Mouse (Mus musculus) lung, embryonic 14.5 days (tissue): Measurements from ENCODE around the gene Slc24a2. TPM values are rescaled to one million over a fixed set of nuclear protein-coding genes. Genes with fewer than 3 reads are reported as not detected.

Source experiments
- ATAC-seq: fragments of 200-750 bp; cut with Nextera tagmentation; 2 replicates; pipeline ENCODE4 v1.8.0; 2017; ENCODE audit warnings: mild to moderate bottlenecking, moderate TSS enrichment, moderate library complexity; ENCODE audit not compliant: insufficient read depth
- DNase-seq: peaks from one replicate; pipeline ENCODE4 v3.0.0-alpha.2; 2015
- H3K27ac ChIP-seq: fragments of 300-500 bp; sonication (generic); 2 replicates; pipeline ENCODE4 v1.5.1; 2014; ENCODE audit warnings: low read depth, mild to moderate bottlenecking, moderate library complexity
- H3K27me3 ChIP-seq: fragments of 300-500 bp; sonication (generic); 2 replicates; pipeline ENCODE4 v1.6.1; 2014; ENCODE audit warnings: low read length, control low read depth; ENCODE audit not compliant: insufficient read depth
- H3K36me3 ChIP-seq: fragments of 300-500 bp; sonication (generic); 2 replicates; pipeline ENCODE4 v1.6.1; 2014; ENCODE audit warnings: control low read depth; ENCODE audit not compliant: insufficient read depth
- H3K4me1 ChIP-seq: fragments of 300-500 bp; sonication (generic); 2 replicates; pipeline ENCODE4 v1.6.1; 2014; ENCODE audit warnings: antibody characterized with exemption, control low read depth; ENCODE audit not compliant: insufficient read depth
- H3K4me2 ChIP-seq: fragments of 300-500 bp; sonication (generic); 2 replicates; pipeline ENCODE4 v1.6.1; 2014; ENCODE audit warnings: mild to moderate bottlenecking
- H3K4me3 ChIP-seq: fragments of 300-500 bp; sonication (generic); 2 replicates; pipeline ENCODE4 v1.5.1; 2014; ENCODE audit warnings: low read depth, low read length
- H3K9ac ChIP-seq: fragments of 300-500 bp; sonication (generic); 2 replicates; pipeline ENCODE4 v1.6.1; 2014
- H3K9me3 ChIP-seq: fragments of 300-500 bp; sonication (generic); 2 replicates; pipeline ENCODE4 v1.6.1; 2016; ENCODE audit warnings: low read depth, low read length, control low read depth
- CTCF ChIP-seq: IDR thresholded peaks from 2 replicates; pipeline ENCODE4 v1.5.1; 2016; ENCODE audit warnings: antibody characterized with exemption, low read depth
- WGBS: fragments of 180-500 bp; shearing (Covaris S2); extraction: QIAGEN DNeasy Blood & Tissue Kit; methylation state at CpG from one replicate; pipeline ENCODE4 v1.1.7; 2014; 5-methylcytosine and 5-hydroxymethylcytosine counted together
- polyA plus RNA-seq: library from polyadenylated mRNA; unstranded; fragments of >200 nt; fragmentation: Nextera tagmentation; extraction: Ambion mirVana; gene quantifications from 2 replicates; pipeline ENCODE4 v1.2.1, GENCODE M21; 2014

Gene Slc24a2
- polyA plus RNA-seq, 1 experiment from 2014 or later, result 0.04 TPM

GRCm38 (mm10) chr4:87065227-87065626, 165.1 kb downstream of the Slc24a2 start:
- Histone ChIP-seq H3K27ac (no peak overlapping the region), H3K9ac (no peak overlapping the region), H3K4me2 (no peak overlapping the region), H3K4me3 (no peak overlapping the region), H3K4me1 (no peaks in the 10 kb centered on the region), H3K36me3 (no peaks in the 10 kb centered on the region), H3K9me3 (no peaks in the 10 kb centered on the region), H3K27me3 (no peaks in the 10 kb centered on the region)
- TF ChIP-seq CTCF, result no peak
- ATAC-seq (no peak), DNase-seq (no peak)
- 71% methylated on average over 5 of the region's 5 CpGs for WGBS

- TF ChIP-seq CTCF, result no peak
- Histone ChIP-seq H3K27me3 (no peaks in the 10 kb centered on the region), H3K4me3 (no peak overlapping the region), H3K27ac (no peak overlapping the region), H3K9me3 (no peaks in the 10 kb centered on the region), H3K9ac (no peak overlapping the region), H3K4me2 (no peak overlapping the region), H3K4me1 (no peaks in the 10 kb centered on the region), H3K36me3 (no peaks in the 10 kb centered on the region)
- ATAC-seq (no peak), DNase-seq (no peak)
- WGBS, result 90% methylated on average over 2 of the region's 2 CpGs
Observed at GRCm38 (mm10) chr4:87064561-87064960, 165.7 kb downstream of the Slc24a2 start.

- Histone ChIP-seq H3K9ac (no peak overlapping the region), H3K4me1 (no peaks in the 10 kb centered on the region), H3K27me3 (no peaks in the 10 kb centered on the region), H3K4me3 (no peak overlapping the region), H3K27ac (no peak overlapping the region), H3K4me2 (no peak overlapping the region), H3K36me3 (no peaks in the 10 kb centered on the region), H3K9me3 (no peaks in the 10 kb centered on the region)
- DNase-seq, result no peak
- ATAC-seq, result no peak
- no peak for TF ChIP-seq CTCF
- 61% methylated on average over 6 of the region's 6 CpGs for WGBS
Observed at GRCm38 (mm10) chr4:87062771-87063253, 167.5 kb downstream of the Slc24a2 start.

- 80% methylated on average over 2 of the region's 2 CpGs for WGBS
- no peak overlapping the region for H3K4me3 ChIP-seq
- no peaks in the 10 kb centered on the region for H3K36me3 ChIP-seq
- H3K27ac ChIP-seq, result no peak overlapping the region
- TF ChIP-seq CTCF, result no peak
- H3K4me1 ChIP-seq, result no peaks in the 10 kb centered on the region
- no peak overlapping the region for H3K4me2 ChIP-seq
- H3K27me3 ChIP-seq, result no peaks in the 10 kb centered on the region
- no peak for DNase-seq
- ATAC-seq, result no peak
- no peaks in the 10 kb centered on the region for H3K9me3 ChIP-seq
- H3K9ac ChIP-seq, result no peak overlapping the region
Observed at GRCm38 (mm10) chr4:87061696-87062095, 168.6 kb downstream of the Slc24a2 start.

- Histone ChIP-seq H3K9me3 (no peaks in the 10 kb centered on the region), H3K4me3 (no peak overlapping the region), H3K4me1 (no peaks in the 10 kb centered on the region), H3K9ac (no peak overlapping the region), H3K36me3 (no peaks in the 10 kb centered on the region), H3K27ac (no peak overlapping the region), H3K27me3 (no peaks in the 10 kb centered on the region), H3K4me2 (no peak overlapping the region)
- TF ChIP-seq CTCF, result no peak
- ATAC-seq (no peak), DNase-seq (no peak)
- WGBS, result 70% methylated on average over 3 of the region's 3 CpGs
Observed at GRCm38 (mm10) chr4:87057572-87057971, 172.7 kb downstream of the Slc24a2 start.

GRCm38 (mm10) chr4:87055768-87056167, 174.5 kb downstream of the Slc24a2 start:
- Histone ChIP-seq H3K4me1 (no peaks in the 10 kb centered on the region), H3K9ac (no peak overlapping the region), H3K4me3 (no peak overlapping the region), H3K36me3 (no peaks in the 10 kb centered on the region), H3K4me2 (no peak overlapping the region), H3K27ac (no peak overlapping the region), H3K27me3 (no peaks in the 10 kb centered on the region), H3K9me3 (no peaks in the 10 kb centered on the region)
- TF ChIP-seq CTCF, result no peak
- no peak for DNase-seq
- WGBS, result 68% methylated on average over 7 of the region's 7 CpGs
- ATAC-seq, result no peak

GRCm38 (mm10) chr4:87052881-87053280, 177.4 kb downstream of the Slc24a2 start:
- Histone ChIP-seq H3K9me3 (no peaks in the 10 kb centered on the region), H3K27me3 (no peaks in the 10 kb centered on the region), H3K9ac (no peak overlapping the region), H3K36me3 (no peaks in the 10 kb centered on the region), H3K27ac (no peak overlapping the region), H3K4me3 (no peak overlapping the region), H3K4me1 (no peaks in the 10 kb centered on the region), H3K4me2 (no peak overlapping the region)
- TF ChIP-seq CTCF, result no peak
- WGBS, result 91% methylated on average over 5 of the region's 5 CpGs
- ATAC-seq, result no peak
- DNase-seq, result no peak

- WGBS, result 65% methylated on average over 3 of the region's 3 CpGs
- H3K4me2 ChIP-seq, result no peak overlapping the region
Observed at GRCm38 (mm10) chr4:87049061-87049460, 181.2 kb downstream of the Slc24a2 start.

More at GRCm38 (mm10) chr4:87049061-87049460, 181.2 kb downstream of the Slc24a2 start:
- Histone ChIP-seq H3K4me3 (no peak overlapping the region), H3K9ac (no peak overlapping the region), H3K4me1 (no peaks in the 10 kb centered on the region), H3K27me3 (no peaks in the 10 kb centered on the region), H3K36me3 (no peaks in the 10 kb centered on the region), H3K27ac (no peak overlapping the region), H3K9me3 (no peaks in the 10 kb centered on the region)
- no peak for TF ChIP-seq CTCF
- ATAC-seq (no peak), DNase-seq (no peak)
